Mouse (Mus musculus) G1E-ER4 (cell line): ENCODE measurements around the gene Nos1. TPM values are rescaled to one million over a fixed set of nuclear protein-coding genes. Genes with fewer than 3 reads are reported as not detected.

Source experiments
- GATA1 ChIP-seq: IDR thresholded peaks from one replicate; pipeline ENCODE4 v1.8.0; 2012; ENCODE audit warnings: low read length, inconsistent platforms
- polyA plus RNA-seq: library from polyadenylated mRNA; stranded (reverse); fragments of >175 nt; gene quantifications from 2 replicates; pipeline ENCODE4 v1.2.3, GENCODE M21; 2012

Gene Nos1
- polyA plus RNA-seq, 1 experiment, result not detected

GRCm38 (mm10) chr5:117916349-117916748, 135.5 kb downstream of the Nos1 start:
- TF ChIP-seq GATA1, result no peak

- TF ChIP-seq GATA1, result no peak
Observed at GRCm38 (mm10) chr5:117916906-117917305, 136.1 kb downstream of the Nos1 start.

- no peak for TF ChIP-seq GATA1
Observed at GRCm38 (mm10) chr5:117921786-117922528, 141.1 kb downstream of the Nos1 start.

- no peak for TF ChIP-seq GATA1
Observed at GRCm38 (mm10) chr5:117923688-117924087, 142.9 kb downstream of the Nos1 start.

- no peak for TF ChIP-seq GATA1
Observed at GRCm38 (mm10) chr5:117928553-117928952, 147.7 kb downstream of the Nos1 start.

GRCm38 (mm10) chr5:117932222-117932621, 151.4 kb downstream of the Nos1 start:
- no peak for TF ChIP-seq GATA1

GRCm38 (mm10) chr5:117932862-117933261, 152.0 kb downstream of the Nos1 start:
- no peak for TF ChIP-seq GATA1

- no peak for TF ChIP-seq GATA1
Observed at GRCm38 (mm10) chr5:117936346-117936745, 155.5 kb downstream of the Nos1 start.

GRCm38 (mm10) chr5:117937186-117937585, 156.4 kb downstream of the Nos1 start:
- TF ChIP-seq GATA1, result no peak

GRCm38 (mm10) chr5:117938182-117938581, 157.3 kb downstream of the Nos1 start:
- no peak for TF ChIP-seq GATA1

- no peak for TF ChIP-seq GATA1
Observed at GRCm38 (mm10) chr5:117939402-117939801, 158.6 kb downstream of the Nos1 start.

GRCm38 (mm10) chr5:117941552-117941951, 160.7 kb downstream of the Nos1 start:
- TF ChIP-seq GATA1, result no peak

GRCm38 (mm10) chr5:117946605-117947004, 165.8 kb downstream of the Nos1 start:
- TF ChIP-seq GATA1, result no peak

GRCm38 (mm10) chr5:117949393-117949792, 168.6 kb downstream of the Nos1 start:
- TF ChIP-seq GATA1, result no peak

- TF ChIP-seq GATA1, result no peak
Observed at GRCm38 (mm10) chr5:117953893-117954292, 173.1 kb downstream of the Nos1 start.

GRCm38 (mm10) chr5:117954429-117954828, 173.6 kb downstream of the Nos1 start:
- TF ChIP-seq GATA1, result no peak

- TF ChIP-seq GATA1, result no peak
Observed at GRCm38 (mm10) chr5:117955675-117956420, 175.0 kb downstream of the Nos1 start.
